Mouse (Mus musculus) hindbrain, embryonic 14.5 days (tissue): ENCODE measurements around the gene Pde4d. TPM values are rescaled to one million over a fixed set of nuclear protein-coding genes. Genes with fewer than 3 reads are reported as not detected.

Experiments used
- ATAC-seq: fragments of 200-750 bp; cut with Nextera tagmentation; 2 replicates; pipeline ENCODE4 v1.8.0; 2017; ENCODE audit warnings: moderate number of reproducible peaks, mild to moderate bottlenecking, moderate TSS enrichment, moderate library complexity; ENCODE audit not compliant: low FRiP score
- DNase-seq: peaks from one replicate; pipeline ENCODE4 v3.0.0-alpha.2; 2015; ENCODE audit warnings: low spot score
- H3K27ac ChIP-seq: fragments of 300-500 bp; sonication (generic); 2 replicates; pipeline ENCODE4 v1.5.1; 2014; ENCODE audit warnings: mild to moderate bottlenecking, moderate library complexity
- H3K27me3 ChIP-seq: fragments of 300-500 bp; sonication (generic); 2 replicates; pipeline ENCODE4 v1.6.1; 2014; ENCODE audit warnings: mild to moderate bottlenecking, low read length, mixed read lengths; ENCODE audit not compliant: control insufficient read depth, insufficient read depth
- H3K36me3 ChIP-seq: fragments of 300-500 bp; sonication (generic); replicated peaks from 2 replicates; pipeline ENCODE4 v1.6.1; 2014; ENCODE audit not compliant: control insufficient read depth, insufficient read depth
- H3K4me1 ChIP-seq: fragments of 300-500 bp; sonication (generic); replicated peaks from 2 replicates; pipeline ENCODE4 v1.6.1; 2014; ENCODE audit warnings: antibody characterized with exemption, low read length, mixed read lengths; ENCODE audit not compliant: control insufficient read depth, insufficient read depth
- H3K4me2 ChIP-seq: fragments of 300-500 bp; sonication (generic); replicated peaks from 2 replicates; pipeline ENCODE4 v1.6.1; 2014; ENCODE audit warnings: mild to moderate bottlenecking, moderate library complexity
- H3K4me3 ChIP-seq: fragments of 300-500 bp; sonication (generic); replicated peaks from 2 replicates; pipeline ENCODE4 v1.5.1; 2014; ENCODE audit warnings: mild to moderate bottlenecking, low read length
- H3K9ac ChIP-seq: fragments of 300-500 bp; sonication (generic); 2 replicates; pipeline ENCODE4 v1.6.1; 2014
- H3K9me3 ChIP-seq: fragments of 300-500 bp; sonication (generic); 2 replicates; pipeline ENCODE4 v1.6.1; 2016; ENCODE audit warnings: low read length; ENCODE audit not compliant: control insufficient read depth
- WGBS: fragments of 180-500 bp; shearing (Covaris S2); extraction: QIAGEN DNeasy Blood & Tissue Kit; methylation state at CpG from one replicate; pipeline ENCODE4 v1.1.7; 2014; 5-methylcytosine and 5-hydroxymethylcytosine counted together
- polyA plus RNA-seq: library from polyadenylated mRNA; unstranded; fragments of >200 nt; fragmentation: Nextera tagmentation; extraction: Ambion mirVana; gene quantifications from 2 replicates; pipeline ENCODE4 v1.2.1, GENCODE M21; 2014

The Pde4d gene
- polyA plus RNA-seq, 1 experiment from 2014 or later, result 23.2 TPM

GRCm38 (mm10) chr13:109359994-109360393 is 910.2 kb downstream of the Pde4d start:
- Histone ChIP-seq H3K27ac (no peak overlapping the region), H3K36me3 (no peaks in the 10 kb centered on the region), H3K4me3 (no peak overlapping the region), H3K9ac (no peak overlapping the region), H3K27me3 (no peaks in the 10 kb centered on the region), H3K9me3 (no peaks in the 10 kb centered on the region), H3K4me1 (0 out of 2 replicates have a peak, but pooled peaks cover 3% of the 10 kb centered on the region), H3K4me2 (no peak overlapping the region)
- DNase-seq, result no peak
- ATAC-seq, result no peak
- WGBS, result 92% methylated on average over 2 of the region's 2 CpGs

- Histone ChIP-seq H3K27ac (no peak overlapping the region), H3K27me3 (no peaks in the 10 kb centered on the region), H3K4me2 (no peak overlapping the region), H3K4me3 (no peak overlapping the region), H3K9me3 (no peaks in the 10 kb centered on the region), H3K9ac (no peak overlapping the region), H3K36me3 (no peaks in the 10 kb centered on the region), H3K4me1 (0 out of 2 replicates have a peak, but pooled peaks cover 3% of the 10 kb centered on the region)
- WGBS, result 72% methylated on average over 6 of the region's 6 CpGs
- no peak for ATAC-seq
- DNase-seq, result no peak
Observed at GRCm38 (mm10) chr13:109362340-109362739, 912.6 kb downstream of the Pde4d start.

GRCm38 (mm10) chr13:109374465-109374864 is 924.7 kb downstream of the Pde4d start:
- Histone ChIP-seq H3K4me2 (no peak overlapping the region), H3K4me3 (no peak overlapping the region), H3K27ac (no peak overlapping the region), H3K9me3 (no peaks in the 10 kb centered on the region), H3K9ac (no peak overlapping the region), H3K4me1 (no peaks in the 10 kb centered on the region; the same call in 1 of the 2 replicates), H3K27me3 (no peaks in the 10 kb centered on the region), H3K36me3 (no peaks in the 10 kb centered on the region)
- DNase-seq (no peak), ATAC-seq (no peak)
- WGBS, result 78% methylated on average over 5 of the region's 5 CpGs

- H3K9ac ChIP-seq, result no peak overlapping the region
- no peaks in the 10 kb centered on the region for H3K36me3 ChIP-seq
- H3K27ac ChIP-seq, result no peak overlapping the region
- WGBS, result 14% methylated on average over 1 of the region's 1 CpGs
- H3K27me3 ChIP-seq, result no peaks in the 10 kb centered on the region
- DNase-seq, result no peak
- H3K9me3 ChIP-seq, result no peaks in the 10 kb centered on the region
- no peak for ATAC-seq
- no peaks in the 10 kb centered on the region; the same call in 1 of the 2 replicates for H3K4me1 ChIP-seq
- no peak overlapping the region for H3K4me2 ChIP-seq
- no peak overlapping the region for H3K4me3 ChIP-seq
Observed at GRCm38 (mm10) chr13:109376681-109377080, 926.9 kb downstream of the Pde4d start.

- no peak for ATAC-seq
- 84% methylated on average over 2 of the region's 2 CpGs for WGBS
- H3K9me3 ChIP-seq, result no peaks in the 10 kb centered on the region
Observed at GRCm38 (mm10) chr13:109380149-109380548, 930.4 kb downstream of the Pde4d start.

GRCm38 (mm10) chr13:109388626-109389220 is 939.0 kb downstream of the Pde4d start:
- 78% methylated on average over 8 of the region's 8 CpGs for WGBS
- no peak for ATAC-seq
- Histone ChIP-seq H3K4me3 (no peak overlapping the region), H3K27me3 (no peaks in the 10 kb centered on the region), H3K4me2 (no peak overlapping the region), H3K27ac (no peak overlapping the region), H3K9me3 (no peaks in the 10 kb centered on the region), H3K36me3 (no peaks in the 10 kb centered on the region), H3K4me1 (0 out of 2 replicates have a peak, but pooled peaks cover 4% of the 10 kb centered on the region), H3K9ac (no peak overlapping the region)
- DNase-seq, result no peak

More at GRCm38 (mm10) chr13:109380149-109380548, 930.4 kb downstream of the Pde4d start:
- Histone ChIP-seq H3K4me1 (peaks cover 4% of the 10 kb centered on the region; the same call in 1 of the 2 replicates), H3K9ac (no peak overlapping the region), H3K36me3 (no peaks in the 10 kb centered on the region), H3K27ac (no peak overlapping the region), H3K4me3 (no peak overlapping the region), H3K27me3 (no peaks in the 10 kb centered on the region), H3K4me2 (no peak overlapping the region)
- DNase-seq, result no peak

GRCm38 (mm10) chr13:109402396-109402795 is 952.6 kb downstream of the Pde4d start:
- whole genome bisulfite sequencing, result 67% methylated on average over 4 of the region's 4 CpGs
- Histone ChIP-seq H3K9ac (no peak overlapping the region), H3K4me2 (no peak overlapping the region), H3K36me3 (no peaks in the 10 kb centered on the region), H3K27ac (no peak overlapping the region), H3K9me3 (no peaks in the 10 kb centered on the region), H3K4me3 (no peak overlapping the region), H3K27me3 (no peaks in the 10 kb centered on the region), H3K4me1 (no peaks in the 10 kb centered on the region)
- no peak for ATAC-seq
- no peak for DNase-seq

GRCm38 (mm10) chr13:109402936-109403335 is 953.2 kb downstream of the Pde4d start:
- ATAC-seq, result no peak
- WGBS, result 44% methylated on average over 2 of the region's 2 CpGs

GRCm38 (mm10) chr13:109406341-109406740 is 956.6 kb downstream of the Pde4d start:
- no peak for ATAC-seq
- Histone ChIP-seq H3K9me3 (no peaks in the 10 kb centered on the region), H3K4me3 (no peak overlapping the region), H3K9ac (no peak overlapping the region), H3K4me1 (no peaks in the 10 kb centered on the region), H3K4me2 (no peak overlapping the region), H3K27me3 (no peaks in the 10 kb centered on the region), H3K36me3 (no peaks in the 10 kb centered on the region), H3K27ac (no peak overlapping the region)
- DNase-seq, result no peak
- 96% methylated on average over 8 of the region's 8 CpGs for WGBS

More at GRCm38 (mm10) chr13:109402936-109403335, 953.2 kb downstream of the Pde4d start:
- Histone ChIP-seq H3K9ac (no peak overlapping the region), H3K27me3 (no peaks in the 10 kb centered on the region), H3K4me1 (no peaks in the 10 kb centered on the region), H3K9me3 (no peaks in the 10 kb centered on the region), H3K36me3 (no peaks in the 10 kb centered on the region), H3K27ac (no peak overlapping the region), H3K4me3 (no peak overlapping the region), H3K4me2 (no peak overlapping the region)
- DNase-seq, result no peak

- Histone ChIP-seq H3K4me2 (no peak overlapping the region), H3K27ac (no peak overlapping the region), H3K9ac (no peak overlapping the region), H3K4me1 (no peaks in the 10 kb centered on the region), H3K9me3 (no peaks in the 10 kb centered on the region), H3K36me3 (no peaks in the 10 kb centered on the region), H3K27me3 (no peaks in the 10 kb centered on the region), H3K4me3 (no peak overlapping the region)
- ATAC-seq, result no peak
- WGBS, result 54% methylated on average over 3 of the region's 3 CpGs
- DNase-seq, result no peak
Observed at GRCm38 (mm10) chr13:109407371-109407770, 957.6 kb downstream of the Pde4d start.
